Mouse (Mus musculus) embryonic fibroblast, embryonic 13.5 days (primary cell): ENCODE data around the gene Zan.

ENCODE experiments used
- CTCF ChIP-seq: IDR thresholded peaks from 2 replicates; pipeline ENCODE4 v1.5.1; 2011; ENCODE audit warnings: mild to moderate bottlenecking, control low read depth, low read length, moderate library complexity, borderline replicate concordance; ENCODE audit not compliant: insufficient read depth
- POLR2A ChIP-seq: IDR thresholded peaks from 2 replicates; pipeline ENCODE4 v1.6.1; 2011; ENCODE audit warnings: low read depth, mild to moderate bottlenecking, control low read depth, low read length, moderate library complexity

DNA sequence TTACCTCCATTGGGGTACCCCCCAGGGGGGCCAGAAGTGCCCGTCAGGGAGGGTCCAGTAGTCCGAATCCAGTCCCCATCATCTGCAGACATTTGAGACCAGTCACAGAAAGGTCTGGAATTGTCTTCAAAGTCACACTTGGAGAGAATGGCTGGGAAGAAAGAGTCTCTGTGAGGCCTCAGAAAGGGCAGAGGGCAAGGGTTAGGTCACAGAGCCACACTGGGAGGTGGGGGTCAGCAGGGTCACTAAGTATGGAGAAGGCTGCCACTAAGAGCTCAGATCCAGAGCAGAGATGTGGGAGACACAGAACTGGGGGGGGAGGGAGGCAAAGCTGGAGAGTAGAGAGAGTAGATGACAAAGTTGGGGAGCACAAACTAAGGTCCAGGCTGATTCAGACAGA lies 2.5 kb downstream of the Zan start:
- no peak for TF ChIP-seq CTCF
- TF ChIP-seq POLR2A: no peak
